Mouse (Mus musculus) kidney, postnatal 4 days (tissue): ENCODE results near the gene Gm45902.

Source experiments
- DNase-seq, 2 experiments: peaks; one replicate each; pipeline ENCODE4 v3.0.0; 2021; ENCODE audit warnings: mixed read lengths in 2 of 2

Gm45902 gene

GRCm38 (mm10) chr2:3512552-3513454 is at the start of gene Gm45902, which contains the start of the genes Hspa14 and Cdnf:
Gene Gm45902 (minus strand): TSS chr2:3512790.
Gene Hspa14 (minus strand): TSS chr2:3512814.
Gene Cdnf (plus strand): TSS chr2:3513030.
- DNase-seq, result peak; percentile 93 to 96

DNA sequence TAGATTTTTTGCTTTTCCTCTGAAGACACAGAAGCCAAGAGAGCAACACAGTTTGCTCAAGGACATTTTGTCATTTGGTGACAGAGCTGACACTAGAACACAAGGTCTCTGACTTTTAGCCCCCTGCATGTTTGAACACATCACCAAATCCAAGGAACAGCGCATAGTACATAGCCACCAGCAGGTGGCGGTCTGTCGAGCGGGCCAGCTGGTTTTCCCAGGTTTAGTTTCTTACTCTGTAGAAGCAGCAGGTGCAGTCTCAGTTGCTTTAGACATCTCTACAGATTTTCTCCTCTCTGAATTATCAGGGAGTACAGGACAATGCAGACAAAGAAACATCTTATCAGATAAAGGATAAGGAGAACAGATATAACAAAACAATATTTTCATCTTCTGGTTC is 34.0 kb upstream of the Gm45902 start:
- peak; percentile 73 to 75 for DNase-seq

DNA sequence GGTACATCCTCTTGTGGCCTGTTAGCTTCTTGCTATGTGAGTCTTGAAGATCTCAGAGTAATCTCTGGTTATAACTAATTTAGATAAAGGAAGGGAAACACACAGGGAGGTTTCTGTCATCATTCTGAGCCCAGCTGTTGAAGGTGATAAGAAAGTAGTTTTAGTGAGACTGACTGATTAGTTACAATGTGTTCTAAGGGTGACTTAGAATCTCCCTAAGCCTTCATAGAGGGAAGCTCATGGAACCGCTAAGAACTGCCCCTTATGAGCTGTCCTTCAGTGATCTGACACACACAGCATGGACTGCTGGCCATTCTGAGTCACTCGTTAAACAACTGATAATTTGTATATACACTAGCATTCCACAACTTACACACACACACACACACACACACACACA is 33.5 kb upstream of the Gm45902 start:
- no peak for DNase-seq

DNA sequence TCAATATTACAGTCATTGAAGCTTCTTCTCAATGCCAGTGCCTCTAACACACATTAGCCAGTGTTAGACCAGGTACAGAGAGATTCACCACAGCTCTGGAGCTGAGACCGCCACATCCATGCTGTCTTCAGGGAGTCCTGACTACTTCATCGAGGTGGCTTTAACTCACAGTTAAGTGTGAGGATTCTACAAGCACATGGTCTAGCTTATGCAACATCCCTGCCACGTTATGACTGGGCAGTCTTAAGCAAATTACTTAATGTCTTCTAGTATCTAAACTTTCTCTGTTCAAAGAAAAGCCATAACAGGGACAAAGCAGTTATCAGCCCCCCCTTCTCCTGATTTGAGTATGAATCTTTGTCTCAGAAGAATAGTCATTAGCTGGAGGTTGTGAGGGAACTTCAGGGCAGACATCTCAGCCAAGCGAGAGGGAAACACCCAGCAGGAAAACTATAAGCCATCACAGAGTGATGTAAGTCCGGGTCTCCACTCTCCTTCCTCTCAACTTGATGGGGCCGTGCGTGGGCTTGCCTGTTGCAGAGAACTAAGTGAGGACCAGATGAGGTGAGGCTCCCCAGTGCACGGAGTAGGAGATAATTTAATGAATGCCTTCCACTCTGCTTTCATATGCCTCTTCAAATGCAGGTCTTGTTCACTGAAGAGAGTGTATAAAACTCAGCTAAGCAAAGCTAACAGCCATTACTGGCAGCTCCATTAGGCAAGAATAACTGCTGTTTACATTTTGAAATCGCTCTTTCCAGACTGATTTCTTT is 28.9 kb upstream of the Gm45902 start:
- no peak for DNase-seq

- DNase-seq, result no peak
Observed at GRCm38 (mm10) chr2:3526288-3526687, 13.7 kb upstream of the Gm45902 start.

GRCm38 (mm10) chr2:3522558-3522957 is 10.0 kb upstream of the Gm45902 start:
- no peak for DNase-seq

DNA sequence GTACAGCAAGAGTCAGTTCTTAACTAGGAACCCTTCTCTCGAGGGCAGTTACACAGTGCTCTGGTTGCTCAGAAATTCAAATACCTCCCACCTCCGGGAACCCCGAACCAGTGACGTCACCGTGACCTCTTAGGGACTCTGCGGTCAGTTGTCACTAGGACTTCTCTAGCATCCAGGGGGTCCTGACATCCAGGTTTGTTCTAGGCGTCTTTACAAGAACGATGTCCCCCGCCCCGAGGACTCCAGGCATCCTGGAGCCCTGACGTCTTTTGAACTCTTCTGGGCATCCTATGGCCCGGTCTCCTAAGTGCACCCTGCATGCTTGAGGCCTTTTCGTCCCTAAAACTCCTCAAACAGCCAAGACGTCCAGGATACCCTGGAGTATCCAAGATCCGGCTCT is 514 bp downstream of the Gm45902 start:
- peak; percentile 38 to 46 for DNase-seq

- no peak for DNase-seq
Observed at GRCm38 (mm10) chr2:3500886-3501285, 11.7 kb downstream of the Gm45902 start.

GRCm38 (mm10) chr2:3499543-3499942 is 13.0 kb downstream of the Gm45902 start:
- DNase-seq, result no peak

DNA sequence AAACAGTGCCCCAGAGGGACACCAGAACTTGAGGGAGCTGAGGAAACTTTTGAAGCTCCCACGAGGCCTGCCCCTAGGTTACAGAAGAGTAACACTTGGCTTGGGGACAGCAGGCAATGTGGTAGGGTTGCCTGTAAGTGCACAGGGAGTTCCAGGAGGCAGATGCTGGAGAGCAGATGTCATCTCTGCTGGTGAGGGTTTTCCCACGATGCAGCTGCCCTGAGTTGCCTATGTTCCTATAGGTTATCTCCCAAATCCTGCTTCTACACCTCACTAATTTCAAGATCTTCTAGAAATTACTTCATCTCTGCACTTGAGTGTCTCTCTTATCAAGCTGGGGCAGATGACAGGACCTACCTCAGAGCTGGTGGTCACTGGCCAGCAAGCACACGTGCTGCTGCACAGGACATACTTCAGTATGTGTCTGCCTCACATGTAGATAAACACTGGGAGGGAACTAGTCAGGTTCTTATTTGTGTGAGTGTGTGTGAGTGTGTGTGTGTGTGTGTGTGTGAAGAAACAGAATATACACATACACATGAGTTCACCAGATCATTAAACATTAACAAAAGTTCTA is 18.7 kb downstream of the Gm45902 start:
- DNase-seq, result no peak

DNA sequence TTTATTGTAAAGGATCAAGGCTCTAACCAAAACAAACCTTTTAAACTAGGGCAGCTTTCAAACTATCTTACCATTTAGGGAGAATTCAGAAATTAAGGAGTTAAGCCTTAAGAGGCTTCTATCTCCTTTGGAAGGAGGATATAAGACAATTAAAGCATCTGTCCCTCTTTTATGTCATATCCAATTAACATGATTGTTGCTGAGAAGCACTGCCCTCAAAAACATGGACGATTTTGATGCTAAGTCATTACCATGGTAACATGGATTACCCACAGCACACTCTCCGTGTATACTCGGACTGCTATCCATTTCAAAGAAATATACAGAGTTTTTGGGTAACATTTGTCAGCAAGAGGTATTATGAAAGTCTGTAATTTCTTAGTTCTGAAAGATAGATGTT is 22.8 kb downstream of the Gm45902 start:
- DNase-seq, result no peak

DNA sequence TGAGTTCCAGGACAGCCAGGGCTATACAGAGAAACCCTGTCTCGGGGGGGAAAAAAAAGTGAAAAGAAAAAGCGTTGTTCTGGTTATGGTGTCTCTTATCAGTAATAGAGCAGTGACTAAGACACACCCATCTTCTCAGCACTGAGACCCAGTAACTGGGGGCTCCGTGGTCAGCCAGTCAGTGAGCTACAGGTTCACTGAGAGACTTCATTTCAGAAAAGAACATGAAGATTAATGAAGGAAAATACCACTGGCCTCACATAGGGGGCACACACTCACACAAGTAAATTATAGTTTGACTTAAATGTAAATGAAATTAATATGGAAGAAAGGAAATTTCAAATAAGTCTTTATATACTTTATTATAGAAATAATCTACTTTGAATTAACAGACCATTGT is 32.4 kb downstream of the Gm45902 start:
- DNase-seq, result no peak

GRCm38 (mm10) chr2:3475746-3476251 is 36.8 kb downstream of the Gm45902 start:
- DNase-seq, result no peak

DNA sequence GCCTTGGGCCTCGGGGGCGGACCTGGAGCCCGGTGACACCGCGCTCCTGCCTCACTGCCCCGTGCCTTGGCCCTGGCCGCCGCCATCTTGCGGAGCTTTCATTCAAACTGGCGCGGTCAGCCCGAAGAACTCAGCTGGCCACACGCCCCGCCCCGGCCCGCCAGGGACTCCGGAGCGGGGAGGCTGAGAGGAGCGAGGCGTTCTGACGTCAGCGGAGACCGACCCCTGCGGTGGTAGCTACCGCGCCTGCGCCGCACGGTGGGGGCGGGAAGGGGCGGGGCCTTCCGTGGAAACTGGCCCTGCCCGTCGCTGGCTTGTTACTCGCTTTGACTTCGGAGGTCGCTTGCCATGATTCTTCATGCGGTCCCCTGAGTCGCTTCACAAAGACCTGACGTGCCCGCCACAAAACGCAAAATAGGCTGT is 37.7 kb downstream of the Gm45902 start, which contains the start of gene Suv39h2:
TSS of gene Suv39h2 (minus strand) at position 171 of the 423 bp plus-strand sequence.
- peak; percentile 99 for DNase-seq

DNA sequence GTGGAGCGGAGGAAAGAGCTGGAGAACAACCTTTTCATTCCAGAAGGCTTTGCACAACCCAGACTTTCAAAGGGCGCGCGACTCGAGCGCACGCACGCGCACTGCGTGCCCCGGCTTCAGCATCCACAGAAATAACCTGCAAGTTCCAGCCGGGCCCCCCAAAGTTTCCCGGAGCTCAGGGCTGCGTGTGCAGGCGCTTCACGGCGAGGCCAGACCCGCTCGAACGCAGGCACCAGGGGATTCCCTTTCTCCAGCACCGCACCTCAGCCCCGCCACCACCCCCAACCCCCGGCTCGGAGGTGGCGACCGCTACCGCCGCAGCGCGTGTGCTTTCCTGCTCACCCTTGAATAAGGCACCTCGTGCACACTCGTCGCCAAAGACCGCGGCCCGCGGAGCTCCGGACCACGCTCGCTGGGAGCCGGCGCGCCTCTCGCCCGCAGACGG is 38.2 kb downstream of the Gm45902 start:
- DNase-seq, result peak; percentile 71 to 80

GRCm38 (mm10) chr2:3473891-3474290 is 38.7 kb downstream of the Gm45902 start:
- no peak for DNase-seq

GRCm38 (mm10) chr2:3456590-3456989 is 56.0 kb downstream of the Gm45902 start:
- DNase-seq, result peak in 1 of 2 experiments; percentile 6
